Mouse (Mus musculus) mesoderm, embryonic 11.5 days (tissue): Measurements from ENCODE around the gene Olfm1.

Source experiments
- DNase-seq: peaks from one replicate; pipeline ENCODE4 v3.0.0-alpha.2; 2012; ENCODE audit warnings: low read depth, low spot score

Olfm1 gene

DNA sequence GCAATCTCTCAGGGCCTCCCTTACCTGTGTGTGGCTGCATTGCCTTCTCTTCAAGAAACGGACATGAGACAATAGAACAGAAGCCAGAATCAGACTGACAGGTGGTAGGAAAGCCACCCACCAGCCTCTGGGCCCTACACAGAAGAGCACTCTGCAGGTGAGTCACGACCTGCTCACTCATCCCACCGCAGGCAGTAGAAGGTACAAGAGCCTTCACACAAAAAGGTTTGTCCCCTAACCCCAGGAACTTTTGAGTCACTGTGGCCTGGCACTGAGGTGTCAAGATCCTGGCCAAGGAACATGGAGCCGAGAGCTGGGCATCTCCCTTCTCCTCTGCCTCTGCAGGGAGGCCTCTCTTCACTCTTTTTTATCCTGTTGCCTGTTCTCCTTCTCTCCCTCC is 42.3 kb downstream of the Olfm1 start:
- DNase-seq, result no peak

DNA sequence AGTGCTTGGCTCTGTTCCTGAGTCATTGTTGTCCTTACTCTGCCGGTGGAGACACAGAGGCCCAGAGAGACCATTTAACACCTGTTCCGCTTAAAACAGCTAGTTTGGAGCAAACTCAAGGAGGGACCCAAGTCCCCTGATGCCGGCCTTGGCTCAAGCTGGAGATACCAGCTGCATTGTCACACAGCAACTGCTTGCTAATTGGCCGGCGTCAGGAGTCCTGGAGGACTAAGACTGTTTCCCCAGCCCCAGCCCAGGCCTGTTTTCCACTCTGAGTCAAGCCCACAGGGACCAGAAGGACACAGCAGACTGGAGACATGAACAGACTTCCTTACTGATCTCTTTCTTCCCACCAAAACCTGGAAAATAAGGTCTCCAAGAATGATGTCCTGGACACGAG is 43.7 kb downstream of the Olfm1 start:
- no peak for DNase-seq

DNA sequence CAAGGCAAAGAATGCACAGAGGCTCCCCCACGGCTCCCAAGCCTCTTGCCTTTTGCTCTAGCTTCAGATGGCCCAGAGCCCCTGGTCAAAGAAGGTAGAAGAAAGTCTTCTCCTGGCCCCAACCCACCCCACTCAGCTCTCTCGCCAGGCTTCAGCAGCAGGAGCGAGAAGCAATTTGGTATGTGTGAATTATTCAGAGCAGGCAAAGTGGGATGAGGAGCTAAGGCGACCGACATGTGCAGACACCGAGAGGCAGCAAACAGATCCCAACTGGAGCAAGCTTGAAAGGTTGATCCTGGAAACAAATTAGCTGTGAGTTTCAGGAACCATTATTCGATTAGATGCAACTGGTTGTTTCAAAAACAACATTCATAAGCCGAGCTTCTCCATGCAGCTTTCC is 46.8 kb downstream of the Olfm1 start:
- DNase-seq, result no peak

DNA sequence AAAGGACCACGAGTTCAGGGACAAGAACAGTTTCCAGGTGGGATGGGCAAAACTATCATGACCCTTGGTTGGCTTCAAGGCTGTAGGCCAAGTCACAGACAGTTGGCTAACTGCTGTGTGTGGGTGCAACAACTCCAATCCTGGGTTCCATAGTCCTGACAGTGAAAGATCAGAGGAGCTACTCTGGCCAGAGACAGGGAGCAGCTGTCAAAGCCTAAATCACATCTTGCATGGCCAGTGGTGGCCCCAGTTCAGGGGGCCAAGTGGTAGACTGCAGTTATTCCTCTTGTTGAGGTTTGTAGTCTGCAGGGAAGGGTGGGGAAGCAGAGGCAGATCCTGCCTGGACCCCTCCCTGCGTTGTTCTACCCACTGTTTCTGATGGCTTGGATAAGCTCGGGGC is 48.1 kb downstream of the Olfm1 start:
- no peak for DNase-seq

DNA sequence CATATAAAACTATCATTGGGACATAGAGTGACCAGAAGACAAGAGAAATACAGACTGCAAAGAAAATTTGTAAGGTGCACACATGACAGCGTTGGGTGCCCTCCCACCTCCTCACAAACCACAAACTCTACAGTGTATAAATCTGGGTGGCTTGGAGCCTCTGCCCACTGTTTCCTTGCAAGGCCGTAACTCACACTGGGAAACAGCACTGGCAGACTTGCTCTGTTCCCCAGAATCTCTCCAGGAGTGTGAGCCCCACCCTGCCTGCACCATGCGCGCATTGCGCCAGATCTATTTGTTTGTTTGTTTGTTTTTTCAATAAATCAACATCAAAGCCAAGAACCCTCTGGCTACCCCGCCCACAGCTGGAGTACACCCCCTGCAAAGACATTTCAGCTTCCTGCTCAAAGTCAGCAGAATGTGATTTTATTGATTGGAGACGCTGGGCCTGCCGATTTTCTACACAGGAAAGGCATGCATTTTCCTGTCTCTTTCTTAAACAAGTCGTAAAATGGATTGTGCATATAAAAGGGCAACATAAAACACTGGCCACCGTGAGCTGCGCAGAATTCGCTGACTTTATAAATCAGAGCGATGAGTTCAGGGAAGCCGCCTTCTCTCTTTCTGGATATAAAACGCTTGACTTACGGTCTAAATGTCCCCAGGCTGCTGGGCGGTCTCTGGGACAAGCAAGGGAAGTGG is 48.9 kb downstream of the Olfm1 start:
- DNase-seq, result peak; percentile 21

DNA sequence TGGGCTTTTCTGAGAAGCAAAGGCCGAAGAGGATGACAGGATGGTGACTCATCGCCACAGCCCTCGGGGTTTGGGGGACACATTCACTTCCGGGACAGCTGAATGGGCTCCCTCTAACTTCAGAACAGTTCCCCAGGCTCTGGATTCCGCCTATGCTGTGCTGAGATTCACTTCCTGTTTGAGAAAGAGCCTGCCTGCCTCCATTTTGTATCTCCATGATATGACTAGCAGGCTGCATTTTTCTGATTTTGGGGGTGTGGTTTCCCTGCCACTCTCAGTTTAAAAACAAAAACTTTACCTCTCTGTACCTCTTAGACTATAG is 49.4 kb downstream of the Olfm1 start:
- DNase-seq, result no peak

DNA sequence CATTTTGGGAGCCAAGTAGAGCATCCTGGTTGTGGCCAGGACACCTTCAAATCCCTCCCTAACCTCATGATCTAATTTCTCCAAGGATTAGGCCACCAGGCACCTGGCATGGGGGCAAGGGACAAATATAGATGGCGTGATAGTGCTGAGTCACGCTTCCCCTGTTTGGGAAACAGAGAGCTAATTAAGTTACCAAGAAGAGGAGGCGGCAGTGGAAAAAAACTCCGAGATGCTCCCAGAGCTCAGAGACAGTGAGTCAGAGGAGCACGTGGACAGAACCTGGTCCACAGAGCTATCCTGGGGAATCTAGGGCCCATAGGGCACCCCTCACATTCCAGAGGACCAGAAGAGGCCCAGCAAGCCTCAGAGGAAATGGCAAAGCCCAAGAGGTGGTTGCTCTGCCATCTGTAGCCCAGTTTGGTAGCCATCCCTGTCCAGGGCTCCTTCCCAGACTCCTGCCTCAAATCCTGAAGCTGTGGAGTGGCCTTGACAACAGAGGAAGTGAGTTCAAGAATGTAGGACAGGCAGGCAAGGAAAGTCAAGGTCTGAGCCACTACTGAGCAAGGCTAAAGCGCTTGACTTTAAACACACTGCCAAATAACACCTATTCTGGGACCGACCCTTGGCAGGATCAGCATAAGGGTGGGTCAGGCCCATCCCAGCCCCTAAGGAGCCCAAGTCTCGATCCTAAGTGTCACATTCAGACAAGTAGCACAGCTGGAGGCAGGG is 52.0 kb downstream of the Olfm1 start:
- no peak for DNase-seq

DNA sequence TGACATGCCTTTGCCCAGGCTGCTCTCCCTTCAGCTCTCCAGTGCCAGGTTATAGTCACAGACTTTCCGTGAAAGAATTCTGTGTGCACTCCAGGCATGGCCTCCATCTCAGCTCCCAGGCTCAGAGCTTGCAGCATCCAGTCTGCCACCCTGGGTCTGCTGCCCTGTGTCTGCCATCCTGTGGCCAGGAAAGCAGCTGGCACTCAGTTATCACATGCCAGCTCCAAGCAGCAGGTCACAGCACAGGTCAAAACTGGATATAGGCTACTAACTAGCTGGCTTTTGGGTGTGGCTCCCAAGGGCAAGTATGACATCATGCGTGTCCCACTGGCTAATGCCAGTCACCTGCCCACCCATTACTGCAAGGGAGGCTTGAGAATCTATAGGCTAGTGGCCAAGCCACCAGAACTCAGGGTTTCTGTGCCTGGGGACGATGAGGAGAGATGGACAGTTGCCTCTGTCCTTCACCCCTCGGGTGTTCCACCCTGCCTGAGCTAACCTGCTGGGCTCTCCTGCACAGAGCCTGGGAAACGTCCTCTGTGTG is 53.4 kb downstream of the Olfm1 start:
- DNase-seq, result no peak

DNA sequence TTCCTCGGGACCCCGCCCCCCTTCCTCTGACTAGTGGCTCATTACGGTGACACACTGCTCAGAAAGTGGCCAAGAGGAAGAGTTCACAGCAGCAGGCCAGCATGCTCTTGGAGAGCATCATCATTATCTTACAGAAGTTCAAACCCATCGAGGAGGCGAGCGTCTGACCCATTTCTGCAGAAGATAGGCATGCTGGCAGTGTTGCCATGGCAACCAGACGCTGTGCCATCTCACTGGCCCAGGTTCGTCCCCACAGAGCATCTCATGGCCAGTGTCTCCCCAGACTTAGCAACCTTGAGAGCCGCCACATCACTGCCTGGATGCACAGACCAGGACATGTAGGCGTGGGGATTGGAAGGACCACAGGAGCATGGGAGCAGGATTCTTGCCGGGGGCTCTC is 54.3 kb downstream of the Olfm1 start:
- DNase-seq, result no peak

DNA sequence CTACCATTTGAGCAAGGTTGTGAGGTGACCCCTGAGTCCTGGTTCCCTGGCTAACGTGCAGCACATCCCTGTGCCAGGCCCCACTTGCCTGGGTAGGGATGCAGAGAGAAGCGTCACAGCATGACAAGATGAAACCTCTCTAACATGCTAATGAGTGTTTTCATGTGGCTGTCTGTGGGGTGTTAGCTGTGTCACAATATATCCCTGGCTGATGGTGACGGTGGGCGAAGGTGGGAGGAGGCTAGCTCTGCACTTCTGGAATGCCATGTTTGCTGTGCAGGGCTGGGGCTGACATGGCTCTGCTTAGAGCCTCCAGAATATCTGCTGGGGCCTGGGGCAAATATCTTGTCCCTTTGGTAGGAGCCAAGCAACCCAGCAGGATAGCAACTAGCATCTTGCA is 59.8 kb downstream of the Olfm1 start:
- DNase-seq, result no peak

DNA sequence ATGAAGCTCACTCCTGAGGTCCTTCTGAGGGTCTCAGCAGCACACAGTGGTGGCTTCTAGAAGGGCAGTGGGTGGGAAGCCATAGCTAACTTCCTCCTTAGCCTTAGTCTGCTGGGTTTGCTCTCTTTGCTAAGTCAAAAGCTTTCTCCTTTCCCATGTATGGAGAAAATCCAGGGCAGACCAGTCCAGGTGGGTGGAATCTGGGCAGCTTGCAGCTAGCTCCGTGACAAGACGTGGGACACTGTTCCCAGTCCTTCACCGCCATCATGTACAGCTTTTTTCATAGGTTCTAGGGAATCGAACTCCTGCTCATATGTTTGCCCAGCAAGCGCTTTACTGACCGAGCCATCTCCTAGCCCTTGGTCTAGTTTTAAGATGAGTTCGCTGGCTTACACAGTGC is 63.2 kb downstream of the Olfm1 start:
- DNase-seq, result no peak

DNA sequence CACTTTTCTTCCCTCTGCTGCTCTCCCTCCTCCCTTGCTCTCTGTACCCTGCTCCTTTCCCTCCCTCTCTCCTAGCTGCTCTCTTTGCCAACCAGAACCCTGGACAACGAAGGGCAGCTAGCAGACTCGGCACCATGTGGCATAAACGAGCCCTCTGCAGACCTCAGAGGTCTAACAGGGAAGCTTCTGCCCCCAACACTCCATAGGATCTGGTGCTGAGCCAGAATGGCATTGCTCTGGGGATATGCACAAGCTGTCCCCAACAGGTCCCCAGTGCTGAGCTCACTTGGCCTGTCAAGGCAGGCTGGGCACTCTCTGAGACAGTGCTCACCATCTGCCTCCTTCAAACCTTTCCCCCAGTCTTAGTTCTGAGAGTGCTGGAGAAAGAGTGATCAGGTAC is 68.6 kb downstream of the Olfm1 start:
- DNase-seq, result no peak

DNA sequence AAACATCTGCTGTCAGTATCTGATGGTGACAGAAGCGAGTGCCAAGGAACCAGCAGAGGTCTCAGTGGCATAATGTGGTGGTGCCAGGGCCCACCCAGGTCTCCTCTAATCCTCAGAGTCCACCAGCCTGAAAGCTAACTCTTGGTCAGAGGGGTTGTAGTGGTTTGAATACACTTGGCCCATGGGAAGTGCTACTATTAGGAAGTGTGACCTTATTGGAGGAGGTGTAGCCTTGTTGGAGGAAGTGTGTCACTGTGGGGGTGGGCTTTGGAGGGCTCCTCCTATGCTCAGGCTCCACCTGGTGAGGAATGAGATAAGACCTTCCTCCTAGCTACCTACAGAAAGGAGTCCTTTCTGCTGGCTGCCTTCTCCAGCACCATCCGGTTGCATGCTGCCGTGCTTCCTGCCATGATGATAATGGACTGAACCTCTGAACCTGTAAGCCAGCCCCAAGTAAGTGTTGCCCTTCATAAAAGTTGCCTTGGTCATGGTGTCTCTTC is 75.0 kb downstream of the Olfm1 start:
- no peak for DNase-seq

DNA sequence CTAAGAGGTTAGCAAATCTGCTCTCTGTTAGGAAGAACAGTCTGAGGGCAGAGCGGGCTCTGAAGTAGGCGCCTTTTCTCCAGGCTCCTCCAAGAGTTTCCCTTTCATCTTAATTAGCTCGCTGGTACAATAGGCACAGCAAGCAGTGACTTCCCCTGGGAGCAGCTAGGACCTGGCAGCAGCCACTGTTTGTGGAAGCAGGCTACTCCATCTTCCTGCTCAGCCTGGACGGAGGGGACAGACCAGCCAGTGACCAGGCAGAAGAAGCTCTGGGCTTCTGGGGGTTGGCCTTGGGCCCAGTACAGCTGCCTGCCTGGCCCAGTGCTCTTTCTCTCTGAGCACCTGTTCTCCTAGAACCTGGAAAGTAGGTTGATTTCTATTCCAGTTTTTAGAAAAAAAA is 77.8 kb downstream of the Olfm1 start:
- DNase-seq, result peak; percentile 22

DNA sequence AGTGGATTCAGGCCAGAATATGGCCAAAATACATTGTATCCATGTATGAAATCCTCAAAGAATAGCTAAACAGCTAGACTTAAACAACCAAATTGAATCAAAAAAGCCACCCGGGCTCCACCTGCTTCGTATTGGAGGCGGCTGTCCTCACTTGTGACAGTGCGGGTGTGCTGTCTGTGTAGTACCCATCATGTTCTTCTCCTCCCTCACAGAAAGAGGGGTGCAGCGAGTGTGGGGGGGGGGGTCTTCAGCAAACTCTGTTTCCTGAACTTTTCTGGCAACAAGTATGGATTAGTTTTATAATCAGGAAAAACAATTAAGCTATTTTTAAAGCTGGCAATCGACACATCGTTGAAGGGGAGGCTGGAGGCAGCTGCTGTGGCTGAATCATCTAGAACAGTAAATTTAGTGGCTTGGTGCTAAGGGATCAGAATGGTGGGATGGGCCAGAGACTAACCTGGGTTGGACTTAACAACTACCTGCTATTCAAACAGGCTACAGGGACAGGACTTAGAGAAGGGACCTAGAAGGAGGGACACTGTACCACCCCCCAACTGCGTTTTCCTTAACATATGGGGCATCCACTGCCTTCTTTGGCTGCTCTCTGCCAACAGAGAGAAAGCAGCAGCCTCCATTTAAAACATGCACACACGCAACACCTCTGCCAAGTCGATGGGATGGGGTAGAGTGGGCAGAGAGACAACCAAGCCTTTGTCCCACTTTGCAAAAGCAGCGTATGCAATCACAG is 79.6 kb downstream of the Olfm1 start:
- no peak for DNase-seq

DNA sequence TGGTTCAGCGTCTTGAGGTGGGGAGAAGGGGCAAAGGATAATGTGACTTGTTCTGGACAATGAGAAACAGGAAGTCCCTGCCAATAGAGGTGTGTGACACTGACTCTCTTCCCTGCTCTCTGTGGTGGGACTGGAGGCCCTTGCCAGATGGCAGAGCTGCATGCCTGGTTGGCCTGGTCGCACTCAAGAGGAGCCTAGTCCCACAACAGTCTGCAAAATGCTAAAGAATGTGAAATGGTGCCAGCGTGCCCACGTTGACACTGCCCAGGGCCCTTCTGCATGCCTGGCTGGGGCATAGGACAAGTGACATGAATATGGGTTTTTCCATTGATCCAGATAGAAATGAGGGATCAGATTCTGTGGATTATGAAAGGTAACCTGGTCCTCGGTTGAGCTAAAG is 81.2 kb downstream of the Olfm1 start:
- DNase-seq, result no peak

DNA sequence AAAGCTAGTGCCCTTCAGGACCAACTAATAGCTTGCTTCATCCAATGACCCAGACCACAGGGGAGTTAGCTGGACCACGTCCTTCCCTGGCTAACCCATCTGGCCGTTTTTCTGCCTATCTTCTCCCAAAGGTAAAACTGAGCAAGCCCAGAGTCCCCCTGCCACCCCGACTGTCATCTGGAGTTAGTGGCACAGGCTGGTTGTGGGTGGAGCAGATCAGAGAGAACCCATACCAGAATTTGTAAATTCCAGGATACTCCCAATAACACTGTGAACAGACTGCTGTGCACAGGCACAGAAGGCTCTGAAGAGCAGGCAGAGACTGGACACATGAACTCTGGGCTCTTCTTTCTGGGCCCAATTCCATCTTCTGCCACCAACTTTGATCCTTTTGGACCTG is 82.6 kb downstream of the Olfm1 start:
- no peak for DNase-seq

DNA sequence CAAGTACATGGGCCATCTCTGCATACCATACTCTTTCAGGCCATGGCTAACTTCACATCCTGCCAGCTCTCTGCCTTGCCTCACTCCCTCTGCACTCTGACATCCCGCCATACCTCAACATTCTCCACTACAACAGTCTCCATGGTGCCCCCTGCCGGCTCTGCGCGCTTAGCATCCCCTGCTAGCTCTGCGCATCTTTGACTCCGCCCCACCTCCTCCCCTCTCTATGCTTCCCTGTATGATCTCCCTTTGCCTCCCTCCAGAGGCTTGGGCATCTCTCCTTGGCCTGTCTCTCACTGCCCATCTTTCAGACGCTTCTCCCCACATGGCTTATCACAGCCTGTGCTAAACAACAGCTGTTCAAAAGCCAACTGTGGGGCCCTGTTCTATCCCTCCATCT is 85.4 kb downstream of the Olfm1 start:
- peak; percentile 74 for DNase-seq

DNA sequence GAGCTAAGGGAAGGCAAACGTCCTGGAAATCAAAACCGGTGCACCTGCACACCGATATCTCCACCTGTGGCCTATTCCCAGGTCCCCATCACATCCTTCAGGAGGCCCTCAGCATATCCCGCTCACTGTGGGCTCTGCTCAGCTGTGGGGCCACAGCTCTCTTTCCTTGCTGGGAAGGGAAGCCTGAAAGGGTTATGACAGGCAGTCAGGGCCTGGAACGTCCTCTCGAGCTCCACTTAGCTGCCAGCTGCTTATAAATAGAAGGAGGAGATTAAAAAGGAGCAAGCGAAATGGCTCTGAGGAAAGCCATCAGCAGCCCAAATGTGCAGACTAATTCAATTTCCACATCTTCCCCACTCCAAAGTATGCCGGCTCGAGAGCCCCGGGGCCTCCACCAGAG is 86.1 kb downstream of the Olfm1 start:
- no peak for DNase-seq
